Mouse (Mus musculus): ENCODE measurements at regions not wholly inside any gene's neighbourhood (a gene's known extent, or its start where the extent isn't known, plus 50 kb on each side); places are given as distances from the start of the nearest gene placed in this dataset.
A peak's percentile ranks its signal among the peaks of the same experiment; 100 is the strongest.

GRCm38 (mm10) chr2:166403319-166403718 is 247.9 kb upstream of the Sulf2 start:
- peak; percentile 58 for DNase-seq

- DNase-seq, result no peak
Measured at GRCm38 (mm10) chr2:166401860-166402259, 246.4 kb upstream of the Sulf2 start.

GRCm38 (mm10) chr2:166400304-166400703 is 244.8 kb upstream of the Sulf2 start:
- DNase-seq, result peak; percentile 17

GRCm38 (mm10) chr2:166399140-166399830 is 243.8 kb upstream of the Sulf2 start:
- DNase-seq, result peak; percentile 83

GRCm38 (mm10) chr2:166398774-166399139 is 243.3 kb upstream of the Sulf2 start:
- no peak for DNase-seq

GRCm38 (mm10) chr2:166398156-166398555 is 242.7 kb upstream of the Sulf2 start:
- no peak for DNase-seq

GRCm38 (mm10) chr2:166394666-166395065 is 239.2 kb upstream of the Sulf2 start:
- no peak for DNase-seq

- peak; percentile 17 for DNase-seq
Measured at GRCm38 (mm10) chr2:166391176-166391575, 235.7 kb upstream of the Sulf2 start.

GRCm38 (mm10) chr2:166388050-166388449 is 232.6 kb upstream of the Sulf2 start:
- DNase-seq, result no peak

GRCm38 (mm10) chr2:166386817-166387216 is 231.4 kb upstream of the Sulf2 start:
- no peak for DNase-seq

GRCm38 (mm10) chr2:166384583-166384982 is 229.1 kb upstream of the Sulf2 start:
- DNase-seq, result no peak

GRCm38 (mm10) chr2:166383356-166383755 is 227.9 kb upstream of the Sulf2 start:
- DNase-seq, result peak; percentile 21

GRCm38 (mm10) chr2:166382180-166382579 is 226.7 kb upstream of the Sulf2 start:
- DNase-seq, result no peak

- peak; percentile 63 for DNase-seq
Measured at GRCm38 (mm10) chr2:166380854-166381253, 225.4 kb upstream of the Sulf2 start.

- no peak for DNase-seq
Measured at GRCm38 (mm10) chr2:166378325-166378724, 222.9 kb upstream of the Sulf2 start.

GRCm38 (mm10) chr2:166377329-166377728 is 221.9 kb upstream of the Sulf2 start:
- no peak for DNase-seq

GRCm38 (mm10) chr2:166375639-166376038 is 220.2 kb upstream of the Sulf2 start:
- no peak for DNase-seq

- DNase-seq, result no peak
Measured at GRCm38 (mm10) chr2:166370776-166371175, 215.3 kb upstream of the Sulf2 start.

- no peak for DNase-seq
Measured at GRCm38 (mm10) chr2:166361645-166362044, 206.2 kb upstream of the Sulf2 start.

GRCm38 (mm10) chr2:166360786-166361185 is 205.3 kb upstream of the Sulf2 start:
- no peak for DNase-seq

GRCm38 (mm10) chr2:166359995-166360394 is 204.5 kb upstream of the Sulf2 start:
- DNase-seq, result no peak

- no peak for DNase-seq
Measured at GRCm38 (mm10) chr2:166357824-166358223, 202.4 kb upstream of the Sulf2 start.

GRCm38 (mm10) chr2:166355944-166356343 is 200.5 kb upstream of the Sulf2 start:
- DNase-seq, result no peak

- DNase-seq, result no peak
Measured at GRCm38 (mm10) chr2:166355446-166355845, 200.0 kb upstream of the Sulf2 start.
